Mouse (Mus musculus) granulocyte monocyte progenitor cell, adult 5-6 weeks (primary cell): ENCODE data around the gene Tmem86a. TPM values are rescaled to one million over a fixed set of nuclear protein-coding genes. Genes with fewer than 3 reads are reported as not detected.
A peak's percentile ranks its signal among the peaks of the same experiment; 100 is the strongest.
"Not testable (repeated sequence)": the region's sequence is repeated elsewhere in the genome, so short reads cannot be mapped to it uniquely, and the experiment has no call there.

Experiments
- ATAC-seq: replicated peaks from 2 replicates; pipeline ENCODE4 v1.8.0; 2016; ENCODE audit warnings: mild to moderate bottlenecking, moderate TSS enrichment, inconsistent platforms; ENCODE audit not compliant: poor library complexity, severe bottlenecking
- total RNA-seq, 2 experiments: library from RNA; stranded (forward) in 1 of 2; stranded (reverse) in 1 of 2; fragments of 200-712, 200-1000 nt in 1 of 2; fragments of >200 nt in 1 of 2; fragmentation: Nextera tagmentation in 1 of 2; gene quantifications; 2 replicates each; pipeline ENCODE4 v1.2.3; 2014 to 2017

The Tmem86a gene
- total RNA-seq, 2 experiments from 2014 or later = 1.8 to 2.7 TPM

DNA sequence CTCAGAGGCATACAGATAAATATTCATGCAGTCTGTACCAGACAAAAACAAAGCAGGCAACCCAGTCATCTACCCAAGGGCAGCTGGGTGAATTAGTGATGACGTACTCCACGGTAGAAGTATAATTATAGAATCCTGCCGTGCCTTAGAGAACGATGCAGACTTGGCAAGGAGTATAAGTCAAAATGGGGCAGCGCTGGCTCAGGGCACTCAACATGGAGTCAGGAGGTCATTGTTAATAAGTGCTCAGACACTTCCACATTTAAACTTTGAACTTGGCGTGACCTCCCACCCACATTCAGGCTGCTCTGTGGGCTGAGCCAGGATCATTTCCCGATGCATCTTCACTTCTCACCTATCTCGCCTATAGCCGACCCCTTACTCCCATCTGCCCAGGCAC is 25.0 kb upstream of the Tmem86a start:
- no peak for ATAC-seq

DNA sequence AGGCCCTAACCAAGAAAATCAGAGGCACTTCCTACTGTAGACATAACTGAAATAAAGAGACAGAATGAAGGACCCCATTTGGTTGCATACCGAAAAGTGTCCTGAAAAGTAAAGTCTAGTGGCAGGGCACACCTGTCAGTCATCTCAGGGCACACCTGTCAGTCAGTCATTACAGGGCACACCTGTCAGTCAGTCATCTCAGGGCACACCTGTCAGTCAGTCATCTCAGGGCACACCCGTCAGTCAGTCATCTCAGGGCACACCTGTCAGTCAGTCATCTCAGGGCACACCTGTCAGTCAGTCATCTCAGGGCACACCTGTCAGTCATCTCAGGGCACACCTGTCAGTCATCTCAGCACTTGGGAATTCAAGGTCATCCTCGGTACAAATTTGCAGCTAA is 23.5 kb upstream of the Tmem86a start:
- not testable (repeated sequence) for ATAC-seq

DNA sequence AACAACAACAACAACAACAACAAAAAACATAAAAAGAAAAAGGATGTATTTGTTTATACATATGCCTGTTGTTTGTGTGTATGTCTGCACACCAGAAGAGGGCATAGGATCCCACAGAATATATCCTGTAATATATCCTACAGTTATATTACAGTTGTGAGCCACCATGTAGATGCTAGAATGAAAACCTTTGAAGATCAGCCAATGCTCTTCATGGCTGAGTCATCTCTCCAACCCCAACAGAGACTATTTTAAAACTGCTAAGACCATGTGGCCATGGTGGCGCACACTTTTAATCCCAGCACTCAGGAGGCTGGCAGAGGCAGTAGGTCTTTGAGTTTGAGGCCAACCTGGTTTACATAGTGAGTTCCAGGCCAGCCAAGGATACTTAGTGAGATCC is 22.9 kb upstream of the Tmem86a start:
- no peak for ATAC-seq

DNA sequence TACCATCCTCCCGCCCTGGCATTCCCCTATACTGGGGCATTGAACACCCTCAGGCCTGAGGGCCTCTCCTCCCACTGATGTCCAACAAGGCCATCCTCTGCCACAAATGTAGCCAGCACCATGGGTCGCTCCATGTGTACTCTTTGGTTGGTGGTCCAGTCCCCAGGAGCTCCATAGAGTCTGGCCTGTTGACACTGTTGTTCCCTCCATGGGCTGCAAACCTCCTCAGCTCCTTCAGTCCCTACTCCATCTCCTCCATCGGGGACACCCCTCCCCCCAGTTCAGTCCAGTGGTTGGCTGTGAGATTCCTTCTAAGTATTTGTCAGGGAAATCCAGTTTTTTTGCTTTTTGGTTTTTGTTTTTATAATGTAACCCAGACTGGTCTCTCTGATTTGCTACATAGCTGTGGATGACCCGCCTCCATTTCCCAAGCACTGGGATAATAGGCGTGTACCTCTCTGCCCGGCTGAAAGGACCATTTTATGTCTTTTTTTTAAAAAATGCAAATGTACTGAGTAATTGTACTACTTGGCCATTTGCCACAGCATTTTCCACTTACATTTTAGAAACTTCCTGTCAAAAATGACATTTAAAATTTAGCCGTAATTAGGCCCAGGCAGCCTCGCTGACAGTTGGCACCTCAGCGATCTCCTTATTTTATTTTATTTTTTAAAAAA is 19.7 kb upstream of the Tmem86a start:
- ATAC-seq = no peak

DNA sequence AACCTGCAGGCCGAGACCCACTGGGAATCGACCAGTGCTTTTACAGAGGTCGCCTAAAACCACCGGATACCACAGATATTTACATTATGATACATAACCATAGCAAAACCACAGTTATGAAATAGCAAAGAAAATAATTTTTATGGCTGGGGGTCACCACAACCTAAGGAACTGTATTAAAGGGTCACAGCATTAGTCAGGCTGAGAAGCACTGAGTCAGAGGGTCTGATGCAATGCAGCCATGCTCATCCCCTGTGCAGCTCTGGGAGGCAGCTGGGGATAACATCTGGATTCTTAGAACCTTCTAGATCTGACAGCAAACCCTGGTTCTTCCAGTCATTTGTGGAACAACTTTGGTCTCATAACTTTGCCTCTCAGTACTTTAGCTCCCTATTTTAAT is 19.0 kb upstream of the Tmem86a start:
- peak; percentile 90 for ATAC-seq

DNA sequence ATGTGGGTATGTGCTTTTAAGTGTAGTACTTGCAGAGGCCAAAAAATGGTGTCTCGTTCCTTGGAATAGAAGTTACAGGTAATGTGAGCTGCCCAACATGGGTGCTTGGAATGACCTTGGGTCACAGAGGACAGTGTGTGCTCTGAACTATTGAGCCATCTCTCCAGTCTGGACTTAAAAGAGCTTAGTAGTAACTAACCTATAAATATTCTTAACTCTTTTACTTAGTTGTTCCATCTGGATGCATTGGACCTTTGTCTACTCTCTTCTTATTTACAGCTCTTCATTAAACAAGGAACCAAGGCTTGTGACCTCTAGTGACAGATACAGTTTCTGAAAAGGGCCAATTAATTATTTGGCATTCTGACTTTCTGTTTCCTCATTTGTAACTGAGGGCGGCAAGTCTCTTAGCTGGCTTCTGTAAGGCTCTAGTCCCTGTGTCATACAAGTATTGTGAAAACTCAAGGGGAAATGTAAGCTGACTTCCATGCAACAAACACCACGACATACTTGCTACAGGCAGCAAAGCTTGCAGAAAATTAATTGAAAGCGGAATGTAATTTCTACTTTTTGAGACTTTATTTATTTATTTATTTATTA is 15.5 kb upstream of the Tmem86a start:
- peak; percentile 64 for ATAC-seq

DNA sequence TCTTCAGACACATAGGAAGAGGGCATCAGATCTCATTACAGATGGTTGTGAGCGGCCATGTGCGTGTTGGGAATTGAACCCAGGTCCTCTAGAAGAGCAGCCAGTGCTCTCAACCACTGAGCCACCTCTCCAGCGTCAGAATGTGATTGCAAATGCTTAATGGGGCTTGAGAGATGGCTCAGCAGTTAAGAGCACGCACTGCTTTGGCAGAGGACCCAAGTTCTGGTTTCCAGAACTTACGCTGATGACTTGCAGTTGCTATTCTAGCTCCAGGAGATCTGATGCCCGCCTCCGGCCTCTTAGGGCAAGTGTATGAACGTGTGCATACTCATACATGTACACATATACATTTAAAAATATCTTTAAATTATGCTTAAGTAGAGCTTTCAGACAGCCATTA is 15.0 kb upstream of the Tmem86a start:
- no peak for ATAC-seq

DNA sequence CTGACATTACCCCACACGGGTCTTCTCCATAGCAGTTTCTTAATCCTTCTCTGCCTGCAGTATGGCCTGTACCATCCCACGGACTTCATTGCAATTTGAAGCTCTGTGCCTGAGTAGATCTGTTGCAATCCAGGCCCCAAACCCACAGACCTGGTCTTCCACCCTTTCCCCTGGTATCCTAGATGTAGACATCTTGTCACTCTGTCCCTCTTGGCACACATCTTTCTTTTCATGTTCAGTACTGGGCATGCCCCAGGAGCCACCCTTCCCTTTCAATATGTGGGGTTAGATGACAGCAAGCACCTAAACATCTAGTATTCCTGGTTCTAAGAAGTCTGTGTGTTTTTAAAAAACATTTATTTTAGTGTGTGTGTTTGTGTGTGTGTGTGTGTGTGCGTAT is 8.7 kb upstream of the Tmem86a start:
- ATAC-seq = peak; percentile 20; the same call in 1 of the 2 replicates

DNA sequence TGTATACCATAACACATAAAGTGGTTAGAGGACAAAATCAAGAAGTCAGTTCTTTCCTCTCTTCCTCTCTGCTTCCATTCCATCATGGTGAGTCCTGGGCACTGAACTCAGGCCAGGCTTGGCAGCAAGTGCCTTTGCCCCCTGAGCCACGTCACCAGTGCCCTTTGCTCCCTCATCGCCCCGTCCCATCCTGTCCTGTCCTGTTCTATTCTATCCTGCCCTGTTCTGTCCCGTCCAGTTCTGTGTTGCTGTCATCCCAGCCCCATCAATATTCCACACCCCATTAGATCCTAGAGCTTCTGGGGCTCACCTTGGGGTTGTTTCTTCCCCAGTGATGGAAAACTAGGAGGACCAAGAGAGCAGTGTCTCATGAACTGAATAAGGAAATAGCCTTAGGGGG is 8.3 kb upstream of the Tmem86a start:
- ATAC-seq = no peak

DNA sequence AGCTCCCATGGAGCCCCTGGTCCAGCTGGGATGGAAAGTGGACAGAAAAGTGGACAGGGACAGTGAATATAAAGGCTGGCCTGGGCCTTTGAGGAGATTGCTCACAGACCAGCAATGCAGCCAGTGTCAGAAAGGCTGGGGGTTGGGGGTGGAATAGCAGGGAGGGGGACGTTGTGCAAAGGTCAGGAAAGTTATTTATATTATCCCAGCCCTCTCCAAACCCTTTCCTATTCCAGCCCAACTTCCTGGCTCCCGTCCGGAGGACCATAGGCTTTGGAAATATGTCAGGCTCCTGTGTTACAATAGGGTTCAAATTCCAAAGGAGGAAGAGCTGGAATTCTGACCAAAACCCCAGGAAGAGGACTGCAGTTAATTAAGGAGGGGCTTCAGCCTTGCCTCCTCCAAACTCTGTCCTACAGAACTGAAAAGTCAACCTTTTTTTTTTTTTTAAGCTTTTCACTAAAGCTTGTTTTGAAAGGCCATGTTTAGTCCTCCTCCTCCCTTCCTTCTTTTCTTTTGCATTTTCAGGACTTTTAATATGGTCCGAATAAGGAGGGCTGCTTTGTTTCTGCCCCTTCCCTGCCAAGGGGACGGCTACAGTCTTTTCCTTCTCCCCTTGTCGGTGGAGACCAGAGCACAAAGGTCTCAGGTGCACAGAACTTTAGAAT is 7.4 kb upstream of the Tmem86a start:
- ATAC-seq = no peak

DNA sequence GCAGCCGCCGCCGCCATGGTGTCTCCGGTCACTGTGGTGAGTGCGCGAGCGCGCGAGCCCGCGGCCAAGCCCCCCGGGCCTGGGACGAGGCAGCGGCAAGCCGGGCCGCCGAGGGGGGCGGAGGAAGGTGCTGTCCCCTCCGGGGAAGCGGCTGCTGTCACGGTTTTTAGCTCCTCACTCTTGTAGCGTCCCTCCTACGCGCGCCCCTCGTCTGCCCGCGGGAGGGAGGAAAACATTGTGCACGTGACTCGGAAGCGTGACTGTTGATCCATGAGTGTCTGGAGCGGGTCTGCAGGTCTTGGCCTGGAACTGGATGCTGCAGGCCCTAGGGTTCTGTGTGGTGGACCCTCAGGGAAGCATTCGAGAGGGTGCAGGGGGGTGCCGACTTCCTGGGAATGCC is 365 bp downstream of the Tmem86a start:
- ATAC-seq = peak; percentile 13

DNA sequence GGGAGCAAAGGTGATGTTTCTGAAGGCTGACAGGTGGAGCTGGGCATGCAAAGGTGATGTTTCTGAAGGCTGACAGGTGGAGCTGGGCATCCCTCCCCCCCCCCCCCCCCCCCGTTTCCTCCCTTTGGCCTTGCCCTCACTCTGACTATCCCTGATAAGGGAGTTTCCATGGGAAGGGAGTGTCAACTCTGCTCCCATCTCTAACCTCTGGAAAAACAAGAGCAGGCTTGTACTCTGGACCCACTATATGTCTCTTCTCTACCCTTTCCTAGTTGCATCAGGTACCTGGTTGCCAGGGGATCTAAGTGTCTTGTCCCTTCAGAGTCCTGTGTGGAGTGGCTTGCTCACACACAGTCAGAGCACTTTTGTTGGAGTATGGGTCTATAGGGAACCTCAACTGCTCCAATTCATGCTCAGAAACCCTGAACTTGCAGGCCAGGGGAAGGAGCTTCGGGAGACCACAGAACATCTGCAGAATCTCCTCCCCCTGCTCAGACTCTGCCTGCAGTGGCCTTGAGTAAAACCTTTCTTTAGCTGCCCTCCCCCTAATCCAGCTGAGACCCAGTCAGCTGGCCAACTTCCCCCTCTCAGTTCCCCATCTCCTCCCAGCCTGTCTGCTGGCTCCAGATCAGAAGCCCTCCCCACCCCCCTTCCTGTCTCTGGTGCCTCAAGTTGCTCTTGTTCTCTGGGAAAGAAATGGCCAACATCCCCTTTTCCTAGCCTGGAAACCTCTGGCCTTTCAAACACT is 1.2 kb downstream of the Tmem86a start:
- peak; percentile 63 for ATAC-seq

DNA sequence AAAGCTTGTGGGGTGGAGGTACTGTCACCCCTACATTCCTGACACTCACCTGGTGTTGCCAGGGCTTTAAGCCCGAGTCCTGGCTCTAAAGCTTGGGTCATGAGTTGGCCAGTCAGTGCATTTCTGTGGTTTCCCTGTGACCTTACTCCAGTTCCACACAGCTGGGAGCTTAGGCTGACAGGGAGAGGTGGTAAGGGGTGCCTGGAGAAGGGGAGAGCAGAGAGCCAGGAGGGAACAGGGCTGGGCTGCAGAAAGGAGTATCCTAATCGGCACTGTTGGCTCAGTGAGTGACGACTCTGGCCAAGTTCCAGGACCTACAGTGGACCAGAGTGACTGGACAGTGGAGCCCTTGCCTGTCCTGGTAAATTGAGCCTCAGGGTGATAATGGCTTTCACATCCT is 1.9 kb downstream of the Tmem86a start:
- no peak for ATAC-seq

DNA sequence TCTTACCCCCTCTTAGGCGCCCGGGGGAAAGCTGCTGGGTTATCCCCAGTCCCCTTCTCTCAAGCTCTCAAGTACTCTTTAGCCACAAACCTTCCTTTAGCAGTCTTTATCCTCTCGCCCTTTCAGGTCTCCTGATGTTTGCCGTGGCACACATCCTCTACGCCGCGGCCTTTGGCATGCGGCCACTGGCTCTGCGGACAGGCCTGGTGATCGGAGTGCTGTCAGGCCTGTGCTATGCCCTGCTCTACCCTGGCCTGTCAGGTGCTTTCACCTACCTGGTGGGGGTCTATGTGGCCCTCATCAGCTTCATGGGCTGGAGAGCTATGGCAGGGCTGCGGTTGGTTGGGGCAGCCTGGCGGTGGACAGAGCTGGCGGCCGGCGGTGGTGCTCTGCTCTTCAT is 2.9 kb downstream of the Tmem86a start:
- no peak for ATAC-seq

DNA sequence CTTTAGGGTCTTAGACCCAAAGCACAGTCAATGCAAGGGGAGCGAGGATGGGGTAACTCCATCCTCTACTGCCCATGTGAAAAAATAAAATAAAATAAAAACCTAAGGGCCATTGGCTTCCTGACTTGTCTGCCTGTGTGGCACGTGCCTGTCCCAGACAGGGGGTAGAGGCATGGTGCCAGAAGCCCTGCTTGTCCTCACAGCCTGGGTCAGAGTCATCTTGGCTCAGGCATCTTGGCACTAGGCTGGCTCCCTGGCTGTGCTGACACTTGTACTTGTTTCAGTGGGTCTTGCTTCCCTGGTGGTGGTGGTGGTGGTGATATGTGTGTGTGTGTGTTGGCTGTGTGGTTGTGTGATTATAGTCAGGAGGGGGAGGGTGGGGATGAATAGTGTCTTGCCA is 4.3 kb downstream of the Tmem86a start:
- no peak for ATAC-seq

DNA sequence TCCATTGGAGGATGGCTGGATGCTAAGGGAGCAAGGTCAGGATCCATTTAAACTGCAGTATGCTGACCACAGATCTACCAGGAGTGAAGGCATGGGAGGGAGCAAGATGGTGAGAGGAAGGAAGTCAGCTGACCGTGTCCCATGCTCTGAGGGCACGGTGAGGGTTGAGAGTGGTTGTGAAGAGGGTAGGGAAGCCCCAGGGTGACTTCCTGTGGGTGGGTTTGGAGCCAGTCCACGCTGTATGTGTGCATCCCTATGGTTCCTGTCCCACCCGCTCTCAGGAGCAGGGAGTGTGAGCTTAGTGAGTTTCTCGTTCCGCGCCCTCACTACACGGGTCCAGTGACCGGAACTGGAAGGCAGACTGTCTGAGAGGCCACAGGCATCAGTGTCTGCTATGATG is 5.3 kb downstream of the Tmem86a start:
- peak; percentile 57 for ATAC-seq

DNA sequence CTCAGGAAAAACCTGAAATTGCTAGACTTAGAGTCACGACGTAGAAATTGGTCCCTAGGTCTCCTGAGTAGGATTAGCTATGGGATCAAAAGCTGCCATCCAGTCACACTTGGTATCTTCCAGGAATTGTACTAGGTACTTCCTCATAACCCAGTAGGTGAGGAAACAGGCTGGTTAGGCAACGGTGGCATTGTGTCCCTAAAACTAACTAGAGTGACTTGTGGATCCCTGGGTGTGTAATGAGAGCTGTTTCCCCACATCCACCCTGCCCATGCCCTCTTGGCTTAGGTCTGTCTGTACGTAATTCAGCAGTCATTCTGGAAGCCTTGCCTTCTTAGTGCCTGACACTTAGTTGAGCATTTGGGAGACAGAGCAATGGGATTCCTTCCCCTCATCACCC is 5.9 kb downstream of the Tmem86a start:
- peak; percentile 53 for ATAC-seq

DNA sequence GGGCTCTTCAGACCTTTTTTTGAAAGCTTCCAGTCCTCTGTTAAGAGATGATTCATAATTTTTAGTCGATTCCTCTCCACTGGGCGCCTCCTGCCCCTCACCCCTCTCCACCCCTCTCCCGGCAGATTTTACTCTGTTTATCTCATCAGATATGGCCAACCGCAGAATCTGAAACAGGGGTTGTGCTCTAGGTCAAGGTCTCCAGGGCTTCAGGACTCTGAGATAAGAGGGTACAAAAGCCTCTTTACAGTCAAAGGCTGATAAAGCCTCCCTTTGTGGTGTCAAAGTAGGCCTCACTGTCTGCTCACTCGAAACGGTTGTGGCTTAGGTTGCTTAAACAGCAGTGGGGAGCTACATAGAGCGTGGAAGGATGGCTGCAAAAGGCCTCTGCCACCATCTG is 8.9 kb downstream of the Tmem86a start:
- no peak for ATAC-seq

DNA sequence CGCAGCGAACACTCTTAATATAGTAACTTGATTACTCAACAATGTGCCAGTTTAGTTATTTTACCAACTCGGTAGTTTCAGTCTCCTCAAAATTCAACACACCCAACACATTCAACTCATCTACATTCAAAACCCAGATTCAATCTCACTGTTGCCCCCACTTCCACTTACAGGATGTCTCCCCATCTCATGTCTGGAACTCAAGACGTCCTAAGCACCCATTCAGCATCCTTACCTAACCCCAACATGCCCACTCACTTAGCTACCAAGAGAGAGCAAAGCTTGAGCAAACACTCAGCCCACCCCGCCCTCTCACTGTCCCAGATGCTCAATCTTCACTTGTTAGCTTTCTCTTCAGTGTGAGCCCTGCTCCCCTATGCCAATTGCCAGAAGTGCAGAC is 11.2 kb downstream of the Tmem86a start:
- no peak for ATAC-seq

DNA sequence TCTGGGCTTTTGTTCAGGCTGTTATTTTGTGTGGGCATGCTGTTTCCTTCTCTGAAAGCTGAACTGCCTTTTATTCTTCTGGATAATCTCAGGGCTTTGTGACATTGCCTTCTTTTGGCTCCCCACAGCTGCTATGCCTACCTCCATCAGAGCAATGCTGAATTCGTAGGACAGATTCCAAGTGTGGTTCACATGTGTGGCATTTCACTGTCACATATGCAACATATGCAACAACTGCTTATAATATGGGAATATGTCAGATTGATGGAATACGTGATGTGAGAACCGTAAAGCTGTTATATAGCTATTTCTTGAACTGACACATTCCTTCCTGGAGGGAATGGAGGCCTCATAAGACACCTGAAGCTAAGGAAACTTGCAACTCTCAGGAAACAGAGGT is 16.5 kb downstream of the Tmem86a start:
- no peak for ATAC-seq

DNA sequence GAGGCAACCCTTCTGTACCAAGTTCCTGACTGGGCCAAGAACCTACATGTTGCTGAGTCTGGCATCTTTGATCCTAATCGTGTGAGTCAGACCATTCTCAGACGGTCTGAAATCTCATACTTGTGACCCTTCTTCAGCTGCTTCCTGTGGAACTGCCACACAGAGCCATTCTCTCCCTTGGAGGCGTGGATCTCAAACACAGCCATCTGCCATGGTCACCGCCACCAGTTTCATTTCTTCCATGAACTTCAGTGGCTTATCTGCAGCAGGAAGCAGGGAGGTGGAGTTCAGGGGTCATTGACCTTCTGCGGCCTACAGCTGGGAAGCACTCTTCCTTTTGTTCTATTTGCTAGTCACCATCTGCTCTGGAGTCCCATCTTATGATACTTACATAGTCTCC is 17.5 kb downstream of the Tmem86a start:
- peak; percentile 85 for ATAC-seq
